Mouse (Mus musculus): Measurements from ENCODE around the gene Ints6. TPM values are rescaled to one million over a fixed set of nuclear protein-coding genes. Genes with fewer than 3 reads are reported as not detected.

The Ints6 gene
- total RNA-seq, 2 experiments from 2014 or later, result 10.8 to 11.9 TPM

- no peak for DNase-seq
These were observed 133.0 kb downstream of the Ints6 start for GRCm38 (mm10) chr14:62627951-62628350.

Other genes starting within 250 kb of the Ints6 start
- 1 to 10 TPM; 2.0 to 3.6 TPM for gene Fam124a, start 205.4 kb downstream of the Ints6 start, total RNA-seq (2021)
- gene Gm4131, start 194.2 kb downstream of the Ints6 start, total RNA-seq (2021), result not detected
- gene Serpine3, start 97.5 kb downstream of the Ints6 start, total RNA-seq (2021), result not detected
- 1 to 10 TPM; 5.8 to 6.2 TPM for gene Wdfy2, start 76.5 kb upstream of the Ints6 start, total RNA-seq (2021)
- not detected for gene Defb48, start 223.3 kb upstream of the Ints6 start, total RNA-seq (2021)
- gene Defb47, start 236.9 kb upstream of the Ints6 start, total RNA-seq (2021), result not detected